Mouse (Mus musculus): ENCODE measurements around the gene Hectd4. TPM values are rescaled to one million over a fixed set of nuclear protein-coding genes. Genes with fewer than 3 reads are reported as not detected.
A peak's percentile ranks its signal among the peaks of the same experiment; 100 is the strongest.

Hectd4 gene
- total RNA-seq (2014; rRNA removed) = 103 and 107 TPM in 2 replicates
- polyA plus RNA-seq (2015; fragmentation: Nextera tagmentation; extraction: Ambion mirVana) = 15.1 and 15.9 TPM in 2 replicates

DNA sequence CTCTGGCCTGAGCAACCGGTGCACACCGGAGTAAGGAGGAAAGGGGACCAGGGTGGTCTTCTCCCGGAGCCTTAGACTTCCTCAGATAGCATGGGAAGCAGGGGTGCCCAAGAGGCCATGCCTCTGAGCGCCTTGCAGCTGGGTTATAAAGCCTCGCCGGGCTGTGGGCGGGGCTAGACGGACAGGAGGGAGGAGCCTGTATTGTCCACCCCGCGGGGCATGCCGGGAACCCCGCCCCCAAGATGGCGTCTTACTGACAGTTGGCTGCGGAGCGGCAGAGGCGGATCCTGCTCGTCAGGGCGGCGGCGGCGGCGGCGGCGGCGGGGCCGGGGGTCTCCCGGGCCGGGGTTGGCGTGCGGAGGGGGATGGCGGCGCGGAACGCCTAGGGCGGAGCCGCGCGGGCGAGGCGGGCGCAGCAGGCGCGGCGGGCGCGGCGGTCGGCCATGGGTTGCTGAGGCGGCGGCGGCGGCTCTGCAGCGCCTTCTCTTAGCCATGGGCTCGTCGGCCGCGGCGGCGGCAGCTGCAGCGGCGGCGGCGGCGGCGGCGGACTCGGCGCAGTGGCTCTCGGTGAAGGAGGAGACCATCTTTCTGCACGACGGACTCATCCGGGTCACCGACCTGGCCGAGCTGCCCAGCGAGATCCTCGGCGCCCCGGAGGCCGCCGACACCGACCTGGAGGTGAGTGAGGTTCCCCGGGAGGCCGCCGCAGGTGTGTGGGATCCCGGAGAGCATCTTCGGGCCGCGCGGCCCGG is at the start of gene Hectd4:
TSS of gene Hectd4 (plus strand) at position 240 of the 752 bp plus-strand sequence.
- peak; percentile 95 for ATAC-seq
- Histone ChIP-seq H3K4me3 (ENCODE audit: low read length) (peak within 1 kb of the TSS; percentile 98), H3K4me1 (ENCODE audit: insufficient read depth, low read length) (0 out of 2 replicates have a peak, but pooled peaks cover 5% of the 10 kb centered on the region), H3K36me3 (ENCODE audit: insufficient read depth, low read length) (no peaks in the 10 kb centered on the region), H3K27me3 (ENCODE audit: insufficient read depth, low read length) (no peaks in the 10 kb centered on the region), H3K4me2 (ENCODE audit: low read depth, low read length) (peak within 1 kb of the TSS; percentile 85), H3K9ac (replicated peaks; ENCODE audit: low read length) (peak within 1 kb of the TSS; percentile 94), H3K9me3 (ENCODE audit: low read length) (no peaks in the 10 kb centered on the region), H3K27ac (peak within 1 kb of the TSS; percentile 92)
- DNase-seq (ENCODE audit: low spot score) = peak; percentile 97
- 0% methylated on average over 31 of the region's 90 CpGs for WGBS
- TF ChIP-seq CTCF (IDR thresholded peaks at IDR 0.05; ENCODE audit: low read depth) = no peak

DNA sequence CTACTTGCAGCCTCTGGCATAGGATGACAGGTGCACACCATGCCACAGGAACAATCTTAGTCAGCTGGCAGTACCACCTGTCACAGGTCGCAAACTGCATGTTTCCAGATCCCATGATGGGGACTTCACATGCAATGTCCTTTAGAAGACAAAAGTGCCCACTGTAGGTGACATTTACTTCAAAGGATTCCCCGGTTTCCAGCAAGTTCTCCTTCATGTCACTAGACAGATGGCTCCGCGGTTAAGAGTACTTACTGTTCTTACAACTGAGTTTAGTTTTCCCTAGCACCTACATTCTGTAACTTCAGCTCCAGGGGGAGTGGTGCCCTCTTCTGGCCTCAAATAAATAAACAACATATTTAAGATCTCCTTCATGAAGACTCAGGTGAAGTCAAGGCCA is 47.2 kb upstream of the Hectd4 start:
- WGBS = 74% methylated on average over 4 of the region's 4 CpGs
- H3K36me3 ChIP-seq (ENCODE audit: insufficient read depth, low read length) = no peaks in the 10 kb centered on the region
- H3K27me3 ChIP-seq (ENCODE audit: insufficient read depth, low read length) = no peaks in the 10 kb centered on the region
- H3K4me2 ChIP-seq (ENCODE audit: low read depth, low read length) = no peak overlapping the region
- peak; percentile 57 for DNase-seq (ENCODE audit: low spot score)
- no peak overlapping the region for H3K4me3 ChIP-seq (ENCODE audit: low read length)
- H3K9ac ChIP-seq (replicated peaks; ENCODE audit: low read length) = no peak overlapping the region
- peak; percentile 65 for TF ChIP-seq CTCF (IDR thresholded peaks at IDR 0.05; ENCODE audit: low read depth)
- H3K4me1 ChIP-seq (ENCODE audit: insufficient read depth, low read length) = no peaks in the 10 kb centered on the region
- ATAC-seq = 0 out of 2 replicates have a peak, but pooled peaks have one; percentile 15
- H3K27ac ChIP-seq = no peak overlapping the region
- no peaks in the 10 kb centered on the region for H3K9me3 ChIP-seq (ENCODE audit: low read length)

DNA sequence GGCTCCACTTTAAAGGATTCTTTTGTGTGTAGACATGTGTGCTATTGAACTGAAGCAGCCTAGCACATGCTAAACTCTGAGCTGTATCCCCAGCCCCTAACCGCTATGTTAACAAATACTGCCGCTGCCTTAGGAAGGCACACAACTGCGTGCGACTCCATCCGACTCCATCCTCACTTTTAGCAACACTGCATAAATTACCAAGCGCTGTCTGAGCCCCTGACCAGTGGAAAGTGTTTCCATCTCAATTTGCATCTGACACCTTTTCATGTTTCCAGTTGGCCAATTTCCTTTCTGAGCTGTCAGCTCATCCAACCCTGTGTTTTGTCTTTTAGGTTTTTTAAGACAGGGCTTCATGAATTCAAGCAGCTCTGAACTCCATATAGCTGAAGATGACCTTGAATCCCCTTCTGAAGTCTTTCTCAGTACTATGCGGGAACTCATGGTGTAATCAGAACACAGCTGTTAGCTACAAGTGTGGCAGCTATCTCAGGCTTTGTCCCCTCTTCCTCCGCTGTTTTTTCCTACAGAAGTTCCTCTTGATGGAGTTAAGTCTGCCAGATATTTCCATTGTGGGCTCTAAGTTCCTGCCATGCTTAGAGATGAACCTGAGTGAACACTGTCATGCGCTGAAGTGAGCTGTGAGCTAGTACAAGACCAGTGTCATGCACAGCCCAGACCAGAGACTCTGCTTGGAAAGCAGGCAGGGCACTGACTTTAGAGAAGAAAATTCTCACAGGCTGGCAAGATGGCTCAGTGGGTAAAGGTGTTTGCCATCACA is 40.8 kb upstream of the Hectd4 start:
- no peaks in the 10 kb centered on the region for H3K9me3 ChIP-seq (ENCODE audit: low read length)
- H3K27ac ChIP-seq = no peak overlapping the region
- H3K27me3 ChIP-seq (ENCODE audit: insufficient read depth, low read length) = no peaks in the 10 kb centered on the region
- no peak for TF ChIP-seq CTCF (IDR thresholded peaks at IDR 0.05; ENCODE audit: low read depth)
- no peak overlapping the region for H3K4me2 ChIP-seq (ENCODE audit: low read depth, low read length)
- ATAC-seq = no peak
- no peaks in the 10 kb centered on the region for H3K4me1 ChIP-seq (ENCODE audit: insufficient read depth, low read length)
- H3K4me3 ChIP-seq (ENCODE audit: low read length) = no peak overlapping the region
- WGBS = 71% methylated on average over 9 of the region's 9 CpGs
- H3K9ac ChIP-seq (replicated peaks; ENCODE audit: low read length) = no peak overlapping the region
- no peaks in the 10 kb centered on the region for H3K36me3 ChIP-seq (ENCODE audit: insufficient read depth, low read length)
- no peak for DNase-seq (ENCODE audit: low spot score)

DNA sequence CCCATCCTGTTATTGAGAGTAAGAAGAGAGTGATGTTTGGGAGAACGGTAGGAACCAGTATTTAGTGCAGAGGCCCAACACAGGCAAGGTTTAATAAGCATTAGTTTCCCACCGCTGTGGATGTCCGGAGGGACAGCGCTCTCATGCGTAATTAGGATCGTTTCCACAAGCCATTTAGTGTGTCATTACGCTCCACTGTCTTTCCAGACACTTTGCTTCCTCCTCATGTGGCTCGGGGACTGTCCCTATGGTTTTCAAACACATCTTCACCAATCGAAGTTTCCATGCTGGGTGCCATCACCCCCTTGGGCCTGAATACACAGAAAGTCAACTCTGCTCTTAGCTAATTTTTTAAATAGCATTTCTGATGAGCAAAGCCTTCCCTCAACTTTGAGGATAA is 36.8 kb upstream of the Hectd4 start:
- Histone ChIP-seq H3K9ac (replicated peaks; ENCODE audit: low read length) (no peak overlapping the region), H3K4me3 (ENCODE audit: low read length) (no peak overlapping the region), H3K27ac (no peak overlapping the region; the same call in 1 of the 2 replicates), H3K4me1 (ENCODE audit: insufficient read depth, low read length) (peaks cover 21% of the 10 kb centered on the region), H3K9me3 (ENCODE audit: low read length) (no peaks in the 10 kb centered on the region), H3K27me3 (ENCODE audit: insufficient read depth, low read length) (no peaks in the 10 kb centered on the region), H3K4me2 (ENCODE audit: low read depth, low read length) (no peak overlapping the region), H3K36me3 (ENCODE audit: insufficient read depth, low read length) (no peaks in the 10 kb centered on the region)
- 59% methylated on average over 9 of the region's 9 CpGs for WGBS
- no peak for TF ChIP-seq CTCF (IDR thresholded peaks at IDR 0.05; ENCODE audit: low read depth)
- no peak for ATAC-seq
- DNase-seq (ENCODE audit: low spot score) = no peak

DNA sequence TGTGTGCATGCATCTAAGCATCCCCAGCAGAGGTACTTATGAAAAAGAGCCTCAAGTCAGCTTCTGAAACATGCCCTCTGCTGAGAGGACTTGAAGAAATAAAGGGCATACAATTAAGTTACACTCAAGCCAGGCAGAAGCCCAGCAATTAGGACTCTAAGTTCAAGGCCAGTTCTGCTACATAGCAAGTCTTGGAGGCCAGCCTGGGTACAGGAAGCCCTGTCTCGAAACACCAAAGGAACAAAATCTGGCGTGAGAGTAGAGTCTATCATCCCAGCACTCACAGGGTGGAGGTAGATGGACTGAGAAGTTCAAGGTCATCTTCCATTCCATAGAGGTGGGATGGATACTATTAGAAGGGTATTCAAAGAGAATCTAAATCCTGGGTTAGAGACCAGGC is 35.6 kb upstream of the Hectd4 start:
- TF ChIP-seq CTCF (IDR thresholded peaks at IDR 0.05; ENCODE audit: low read depth) = no peak
- ATAC-seq = no peak
- Histone ChIP-seq H3K4me3 (ENCODE audit: low read length) (no peak overlapping the region), H3K9me3 (ENCODE audit: low read length) (no peaks in the 10 kb centered on the region), H3K27ac (peak overlapping the region; percentile 55; the same call in 1 of the 2 replicates), H3K36me3 (ENCODE audit: insufficient read depth, low read length) (no peaks in the 10 kb centered on the region), H3K4me2 (ENCODE audit: low read depth, low read length) (no peak overlapping the region), H3K9ac (replicated peaks; ENCODE audit: low read length) (no peak overlapping the region), H3K4me1 (ENCODE audit: insufficient read depth, low read length) (peaks cover 28% of the 10 kb centered on the region), H3K27me3 (ENCODE audit: insufficient read depth, low read length) (no peaks in the 10 kb centered on the region)
- no peak for DNase-seq (ENCODE audit: low spot score)
- WGBS = 84% methylated on average over 2 of the region's 2 CpGs

DNA sequence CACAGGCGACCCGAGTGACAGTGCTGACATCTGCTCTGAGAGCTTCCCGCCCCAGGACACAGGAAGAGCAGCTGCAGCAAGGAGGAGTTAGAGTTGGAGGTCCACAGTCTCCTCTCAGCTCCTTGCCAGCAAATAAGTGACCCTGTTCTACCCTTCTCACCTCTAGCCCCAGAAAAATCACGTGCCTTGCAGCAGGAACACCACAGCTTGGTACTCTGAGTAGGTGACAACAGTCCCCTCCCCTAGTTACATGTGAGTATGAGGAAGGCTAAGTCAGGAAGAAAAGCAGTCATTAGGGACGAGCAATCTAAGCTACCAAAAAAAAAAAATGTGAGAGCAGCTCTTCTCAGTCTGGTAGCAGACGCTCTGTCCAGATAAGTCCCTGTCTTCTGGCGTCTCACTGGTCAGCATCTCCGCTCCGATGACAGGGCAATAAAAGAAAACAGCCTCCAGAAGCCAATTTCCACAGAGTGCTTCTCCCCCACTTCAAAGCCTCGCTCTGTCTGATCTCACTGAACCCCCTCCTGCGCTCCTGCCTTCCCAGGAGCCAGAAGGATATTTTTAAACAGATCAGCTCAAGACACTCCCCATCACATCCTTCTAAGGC is 35.0 kb upstream of the Hectd4 start:
- DNase-seq (ENCODE audit: low spot score) (peak; percentile 26), ATAC-seq (peak; percentile 65; the same call in 1 of the 2 replicates)
- Histone ChIP-seq H3K27me3 (ENCODE audit: insufficient read depth, low read length) (no peaks in the 10 kb centered on the region), H3K4me1 (ENCODE audit: insufficient read depth, low read length) (peaks cover 29% of the 10 kb centered on the region), H3K9ac (replicated peaks; ENCODE audit: low read length) (0 out of 2 replicates have a peak overlapping the region, but pooled peaks have one; percentile 1), H3K4me3 (ENCODE audit: low read length) (no peak overlapping the region), H3K36me3 (ENCODE audit: insufficient read depth, low read length) (no peaks in the 10 kb centered on the region), H3K4me2 (ENCODE audit: low read depth, low read length) (peak overlapping the region; percentile 20), H3K9me3 (ENCODE audit: low read length) (no peaks in the 10 kb centered on the region), H3K27ac (peak overlapping the region; percentile 55; the same call in 1 of the 2 replicates)
- TF ChIP-seq CTCF (IDR thresholded peaks at IDR 0.05; ENCODE audit: low read depth) = no peak
- 34% methylated on average over 11 of the region's 11 CpGs for WGBS

Measured in hindbrain, postnatal 0 days (tissue).